Mouse (Mus musculus) erythroblast, embryonic 14.5 days (primary cell): Measurements from ENCODE around the gene Ppia. TPM values are rescaled to one million over a fixed set of nuclear protein-coding genes. Genes with fewer than 3 reads are reported as not detected.
"Not testable (repeated sequence)": the region's sequence is repeated elsewhere in the genome, so short reads cannot be mapped to it uniquely, and the experiment has no call there.

ENCODE experiments used
- H3K27me3 ChIP-seq: 2 replicates; pipeline ENCODE4 v1.6.1; 2012; ENCODE audit warnings: inconsistent platforms; ENCODE audit not compliant: control insufficient read depth
- H3K36me3 ChIP-seq: 2 replicates; pipeline ENCODE4 v1.6.1; 2012; ENCODE audit warnings: mild to moderate bottlenecking, inconsistent platforms; ENCODE audit not compliant: control insufficient read depth
- H3K4me1 ChIP-seq: 2 replicates; pipeline ENCODE4 v1.6.1; 2012; ENCODE audit warnings: inconsistent platforms; ENCODE audit not compliant: control insufficient read depth
- H3K4me3 ChIP-seq: replicated peaks from 2 replicates; pipeline ENCODE3; 2012; ENCODE audit warnings: moderate library complexity, mild to moderate bottlenecking, inconsistent platforms
- H3K9me3 ChIP-seq: 2 replicates; pipeline ENCODE4 v1.6.1; 2012; ENCODE audit warnings: low read length, inconsistent platforms, mixed read lengths; ENCODE audit not compliant: control insufficient read depth
- GATA1 ChIP-seq: IDR thresholded peaks from 2 replicates; pipeline ENCODE4 v1.6.1; 2012; ENCODE audit warnings: low read length, inconsistent platforms, mixed read lengths
- TAL1 ChIP-seq: IDR thresholded peaks from 3 replicates; pipeline ENCODE4 v1.6.1; 2012; ENCODE audit warnings: low read length, inconsistent platforms, mixed read lengths
- polyA plus RNA-seq: library from polyadenylated mRNA; stranded (reverse); fragments of >175 nt; gene quantifications from 2 replicates; pipeline ENCODE4 v1.2.3, GENCODE M21; 2012

The Ppia gene
- polyA plus RNA-seq, 1 experiment: 5.5 TPM

DNA sequence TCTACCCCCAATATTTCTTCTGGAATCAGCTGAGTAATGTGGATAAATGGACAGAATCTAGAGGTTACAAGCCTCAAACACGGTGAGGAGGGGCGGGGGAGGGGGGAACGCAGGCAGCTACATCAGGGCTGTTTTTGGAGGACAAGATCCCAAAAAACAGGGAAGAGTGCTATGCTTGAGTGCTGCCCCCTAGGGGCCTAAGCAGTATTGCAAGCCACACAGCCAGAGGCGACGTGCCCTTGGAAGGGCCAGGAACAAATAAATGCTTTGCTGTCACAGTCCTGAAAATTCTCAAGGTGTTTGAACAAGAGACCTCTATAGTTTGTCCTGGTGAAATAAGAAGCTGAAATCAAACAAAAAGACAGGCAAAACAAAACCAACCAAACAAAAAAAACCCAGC is 3.6 kb upstream of the Ppia start:
- Histone ChIP-seq H3K9me3 (peaks cover 27% of the 10 kb centered on the region), H3K27me3 (peaks cover 2% of the 10 kb centered on the region; the same call in 1 of the 2 replicates), H3K36me3 (peaks cover 22% of the 10 kb centered on the region), H3K4me3 (no peak overlapping the region), H3K4me1 (peaks cover 34% of the 10 kb centered on the region)
- TF ChIP-seq GATA1 (no peak), TAL1 (no peak)

DNA sequence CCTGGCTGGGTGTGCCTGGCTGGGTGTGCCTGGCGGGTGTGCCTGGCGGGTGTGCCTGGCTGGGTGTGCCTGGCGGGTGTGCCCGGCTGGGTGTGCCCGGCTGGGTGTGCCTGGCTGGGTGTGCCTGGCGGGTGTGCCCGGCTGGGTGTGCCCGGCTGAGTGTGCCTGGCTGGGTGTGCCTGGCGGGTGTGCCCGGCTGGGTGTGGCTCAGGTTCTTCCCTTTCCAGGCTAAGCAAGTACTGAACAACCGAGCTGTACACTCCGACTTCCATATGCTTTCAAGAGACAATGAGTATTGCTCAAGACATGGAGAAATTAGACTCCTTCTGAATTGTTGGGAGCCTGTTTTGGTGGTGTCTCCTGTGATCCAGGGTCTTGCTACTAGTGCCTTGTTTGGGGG is 2.0 kb upstream of the Ppia start:
- TF ChIP-seq TAL1: no peak
- no peak for TF ChIP-seq GATA1
- Histone ChIP-seq H3K9me3 (peaks cover 27% of the 10 kb centered on the region), H3K27me3 (peaks cover 2% of the 10 kb centered on the region; the same call in 1 of the 2 replicates), H3K4me3 (no peak overlapping the region), H3K4me1 (peaks cover 47% of the 10 kb centered on the region), H3K36me3 (peaks cover 34% of the 10 kb centered on the region)

- Histone ChIP-seq H3K36me3 (peaks cover 58% of the 10 kb centered on the region), H3K4me3 (peak overlapping the region; percentile 82), H3K4me1 (peaks cover 56% of the 10 kb centered on the region), H3K27me3 (peaks cover 2% of the 10 kb centered on the region; the same call in 1 of the 2 replicates), H3K9me3 (peaks cover 27% of the 10 kb centered on the region)
- no peak for TF ChIP-seq GATA1
Measured at GRCm38 (mm10) chr11:6415551-6416404, 535 bp downstream of the Ppia start.

DNA sequence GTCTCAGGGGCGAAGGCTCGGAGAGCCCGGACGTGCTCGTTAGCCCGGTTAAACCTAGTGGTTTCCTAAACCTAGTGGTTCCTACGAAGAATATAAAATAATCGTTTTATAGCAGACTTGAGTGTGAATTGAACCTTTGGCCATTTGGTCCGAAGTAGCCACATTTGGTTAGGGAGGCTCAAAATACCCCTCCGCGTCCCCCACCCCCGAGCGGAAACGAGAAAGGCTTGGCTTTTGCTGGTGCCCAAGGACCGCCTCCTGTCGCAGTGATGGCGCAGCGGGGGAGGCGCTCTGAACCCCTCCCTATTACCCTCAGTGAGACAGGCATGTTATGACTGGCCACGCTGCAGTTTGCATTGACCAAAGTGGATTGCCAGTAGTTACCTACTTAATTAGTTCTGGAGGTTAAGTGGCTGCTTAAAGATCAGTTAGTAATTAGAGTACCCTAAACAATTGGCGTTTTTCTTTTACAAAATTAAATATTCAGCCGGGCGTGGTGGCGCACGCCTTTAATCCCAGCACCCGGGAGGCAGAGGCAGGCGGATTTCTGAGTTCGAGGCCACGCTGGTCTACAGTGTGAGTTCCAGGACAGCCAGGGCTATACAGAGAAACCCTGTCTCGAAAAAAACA is 1.3 kb downstream of the Ppia start:
- Histone ChIP-seq H3K36me3 (peaks cover 65% of the 10 kb centered on the region), H3K27me3 (peaks cover 2% of the 10 kb centered on the region; the same call in 1 of the 2 replicates), H3K9me3 (peaks cover 27% of the 10 kb centered on the region), H3K4me1 (peaks cover 55% of the 10 kb centered on the region), H3K4me3 (peak overlapping the region; percentile 82)
- no peak for TF ChIP-seq TAL1
- no peak for TF ChIP-seq GATA1

DNA sequence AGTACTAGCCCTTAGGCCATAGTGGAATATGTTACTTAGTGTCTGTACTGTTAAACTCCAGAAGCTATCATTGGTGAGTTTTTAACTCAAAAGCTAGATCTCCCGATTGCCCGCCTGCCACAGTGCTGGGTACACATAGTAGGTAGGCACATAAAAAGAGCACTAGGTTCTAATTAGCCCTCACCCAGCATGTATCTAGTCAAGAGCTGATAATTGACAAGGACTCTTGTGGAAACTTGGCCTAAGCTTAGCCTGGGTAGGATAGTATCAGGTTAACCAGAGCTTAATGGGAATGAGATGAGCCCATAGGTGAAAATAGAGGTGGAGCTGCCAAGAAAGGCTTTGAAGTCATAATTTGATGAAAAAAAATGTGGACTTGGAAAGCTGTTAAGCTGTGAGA is 1.8 kb downstream of the Ppia start:
- Histone ChIP-seq H3K36me3 (peaks cover 70% of the 10 kb centered on the region), H3K9me3 (peaks cover 25% of the 10 kb centered on the region), H3K4me1 (peaks cover 50% of the 10 kb centered on the region), H3K4me3 (peak overlapping the region; percentile 82), H3K27me3 (peaks cover 2% of the 10 kb centered on the region; the same call in 1 of the 2 replicates)
- no peak for TF ChIP-seq TAL1
- TF ChIP-seq GATA1: no peak

- TF ChIP-seq TAL1 (no peak), GATA1 (no peak)
- Histone ChIP-seq H3K4me3 (peak overlapping the region; percentile 82), H3K36me3 (peaks cover 74% of the 10 kb centered on the region)
Measured at GRCm38 (mm10) chr11:6417490-6417889, 2.2 kb downstream of the Ppia start.

DNA sequence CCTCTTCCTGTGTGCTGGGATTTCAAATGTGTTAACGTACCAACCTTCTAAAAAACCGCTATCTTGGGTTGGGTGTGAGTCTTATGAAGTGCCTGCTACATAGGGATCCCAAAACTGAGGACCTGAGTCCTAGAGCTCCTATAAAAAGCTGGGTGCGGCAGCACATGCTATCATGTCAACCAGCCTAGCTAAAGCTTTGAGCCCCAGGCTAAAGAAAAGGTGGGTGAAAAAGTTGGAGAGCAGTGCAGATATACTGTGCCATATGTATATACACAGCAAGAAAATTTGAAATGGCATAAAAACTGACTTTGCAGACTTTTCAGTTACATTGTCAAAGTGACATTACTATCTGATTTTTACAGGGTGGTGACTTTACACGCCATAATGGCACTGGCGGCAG is 3.5 kb downstream of the Ppia start:
- Histone ChIP-seq H3K9me3 (peaks cover 8% of the 10 kb centered on the region), H3K4me1 (peaks cover 51% of the 10 kb centered on the region), H3K4me3 (no peak overlapping the region), H3K27me3 (no peaks in the 10 kb centered on the region), H3K36me3 (peaks cover 78% of the 10 kb centered on the region)
- TF ChIP-seq GATA1 (no peak), TAL1 (no peak)

More at GRCm38 (mm10) chr11:6417490-6417889, 2.2 kb downstream of the Ppia start:
- Histone ChIP-seq H3K4me1 (peaks cover 50% of the 10 kb centered on the region), H3K9me3 (peaks cover 21% of the 10 kb centered on the region), H3K27me3 (peaks cover 2% of the 10 kb centered on the region; the same call in 1 of the 2 replicates)

- Histone ChIP-seq H3K4me1 (peaks cover 51% of the 10 kb centered on the region), H3K36me3 (peaks cover 79% of the 10 kb centered on the region)
- not testable (repeated sequence) for H3K4me3 ChIP-seq, H3K27me3 ChIP-seq, H3K9me3 ChIP-seq
Measured at GRCm38 (mm10) chr11:6419156-6419555, 3.9 kb downstream of the Ppia start.

DNA sequence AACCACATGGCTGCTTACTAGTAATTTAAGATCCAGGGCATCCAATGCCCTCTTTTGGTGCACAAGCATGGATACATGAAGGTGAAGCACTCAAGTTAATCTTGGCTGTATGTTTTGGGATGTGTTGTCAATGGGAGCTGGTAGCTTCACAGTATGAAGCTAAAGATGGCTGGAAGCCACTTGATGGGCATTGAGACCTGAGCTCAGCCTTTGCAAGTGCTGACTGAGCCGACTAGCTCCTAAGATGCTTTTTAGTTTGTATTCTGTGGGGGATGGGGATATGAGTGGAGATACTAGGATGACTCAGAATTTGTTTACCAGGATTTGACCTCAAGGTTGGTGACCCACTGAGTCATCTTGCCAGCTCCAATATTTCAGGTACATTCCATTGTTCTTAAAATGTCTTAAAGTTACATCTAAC is 5.0 kb downstream of the Ppia start:
- H3K27me3 ChIP-seq: no peaks in the 10 kb centered on the region
- peaks cover 79% of the 10 kb centered on the region for H3K36me3 ChIP-seq
- no peak overlapping the region for H3K4me3 ChIP-seq
- H3K4me1 ChIP-seq: peaks cover 40% of the 10 kb centered on the region
- no peak for TF ChIP-seq GATA1
- no peak for TF ChIP-seq TAL1
- H3K9me3 ChIP-seq: no peaks in the 10 kb centered on the region
